Mouse (Mus musculus) heart, embryonic 14.5 days (tissue): ENCODE measurements around the gene D930048N14Rik. TPM values are rescaled to one million over a fixed set of nuclear protein-coding genes. Genes with fewer than 3 reads are reported as not detected.
A peak's percentile ranks its signal among the peaks of the same experiment; 100 is the strongest.

ENCODE experiments used
- ATAC-seq: fragments of 200-750 bp; cut with Nextera tagmentation; 2 replicates; pipeline ENCODE4 v1.8.0; 2017; ENCODE audit warnings: low read depth, moderate TSS enrichment; ENCODE audit not compliant: insufficient number of reproducible peaks, insufficient read depth, low FRiP score
- H3K27ac ChIP-seq, 2 experiments: fragments of 200-500 bp in 1 of 2; fragments of 300-500 bp in 1 of 2; sonication (generic) in 1 of 2; replicated peaks in 1 of 2; 2 replicates each; pipeline ENCODE4 v1.5.1; 2012 to 2014; ENCODE audit warnings: low read depth in 2 of 2, low read length in 2 of 2, control low read depth in 1 of 2, mild to moderate bottlenecking in 1 of 2, mixed read lengths in 1 of 2; ENCODE audit not compliant: control insufficient read depth in 1 of 2, insufficient read depth in 1 of 2
- H3K27me3 ChIP-seq: fragments of 300-500 bp; sonication (generic); 2 replicates; pipeline ENCODE4 v1.6.1; 2014; ENCODE audit warnings: mild to moderate bottlenecking, low read length, control low read depth; ENCODE audit not compliant: control insufficient read depth, insufficient read depth
- H3K36me3 ChIP-seq: fragments of 300-500 bp; sonication (generic); 2 replicates; pipeline ENCODE4 v1.6.1; 2014; ENCODE audit warnings: mild to moderate bottlenecking, control low read depth, low read length, mixed read lengths; ENCODE audit not compliant: control insufficient read depth, insufficient read depth
- H3K4me1 ChIP-seq, 2 experiments: fragments of 200-500 bp in 1 of 2; fragments of 300-500 bp in 1 of 2; sonication (generic) in 1 of 2; 2 replicates each; pipeline ENCODE4 v1.6.1; 2012 to 2014; ENCODE audit warnings: low read length in 2 of 2, control low read depth in 1 of 2, mixed read lengths in 1 of 2; ENCODE audit not compliant: control insufficient read depth in 2 of 2, insufficient read depth in 2 of 2
- H3K4me2 ChIP-seq: fragments of 300-500 bp; sonication (generic); 2 replicates; pipeline ENCODE4 v1.6.1; 2014; ENCODE audit warnings: mild to moderate bottlenecking, low read length
- H3K4me3 ChIP-seq, 2 experiments: fragments of 200-500 bp in 1 of 2; fragments of 300-500 bp in 1 of 2; sonication (generic) in 1 of 2; 2 replicates each; pipeline ENCODE4 v1.5.1; 2012 to 2014; ENCODE audit warnings: low read length in 2 of 2, mild to moderate bottlenecking in 2 of 2, control low read depth in 1 of 2, low read depth in 1 of 2, moderate library complexity in 1 of 2; ENCODE audit not compliant: control insufficient read depth in 1 of 2, insufficient read depth in 1 of 2
- H3K9ac ChIP-seq: fragments of 300-500 bp; sonication (generic); 2 replicates; pipeline ENCODE4 v1.6.1; 2014; ENCODE audit warnings: mild to moderate bottlenecking, low read length
- H3K9me3 ChIP-seq: fragments of 300-500 bp; sonication (generic); 2 replicates; pipeline ENCODE4 v1.6.1; 2016; ENCODE audit warnings: low read length, control low read depth; ENCODE audit not compliant: control insufficient read depth
- WGBS: fragments of 180-500 bp; shearing (Covaris S2); extraction: QIAGEN DNeasy Blood & Tissue Kit; methylation state at CpG from one replicate; pipeline ENCODE4 v1.1.7; 2014; 5-methylcytosine and 5-hydroxymethylcytosine counted together
- polyA plus RNA-seq: library from polyadenylated mRNA; unstranded; fragments of >200 nt; fragmentation: Nextera tagmentation; extraction: Ambion mirVana; gene quantifications from 2 replicates; pipeline ENCODE4 v1.2.1, GENCODE M21; 2014

D930048N14Rik gene
- polyA plus RNA-seq, 1 experiment from 2014 or later: 1.2 TPM

DNA sequence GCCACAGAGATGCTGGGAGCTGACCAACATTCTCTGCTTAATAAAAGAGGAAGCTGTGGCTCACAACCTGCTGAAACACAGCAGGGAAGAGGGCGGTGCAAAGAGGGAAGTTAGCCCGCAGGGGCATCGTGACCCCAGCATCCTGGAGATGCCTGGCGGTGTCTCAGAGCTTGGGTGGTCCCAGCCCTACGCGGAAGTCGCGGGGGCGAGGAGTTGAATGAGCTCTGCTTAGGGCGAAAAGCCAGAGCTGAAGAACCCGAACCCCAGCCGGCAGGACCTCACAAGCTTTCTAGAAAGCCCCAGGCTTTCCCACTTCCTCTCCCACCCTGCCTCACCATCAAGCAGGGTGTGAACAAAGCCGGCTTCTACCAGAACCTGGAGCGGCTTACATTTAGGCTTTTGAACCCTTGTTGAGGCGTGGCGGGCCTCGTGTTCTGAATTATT lies 12.8 kb upstream of the D930048N14Rik start:
- Histone ChIP-seq H3K9ac (peak overlapping the region; percentile 2; the same call in 1 of the 2 replicates), H3K36me3 (0 out of 2 replicates have a peak, but pooled peaks cover 7% of the 10 kb centered on the region), H3K27me3 (no peaks in the 10 kb centered on the region), H3K4me3 (no peak overlapping the region; a peak in 1 of 4 replicates), H3K4me2 (peak overlapping the region; percentile 54), H3K27ac (peak overlapping the region; percentile 41 to 44; a peak in 3 of 4 replicates), H3K4me1 (peaks cover 2 to 11% of the 10 kb centered on the region in 2 experiments; a peak in 3 of 4 replicates), H3K9me3 (no peaks in the 10 kb centered on the region)
- 3% methylated on average over 17 of the region's 17 CpGs for WGBS
- no peak for ATAC-seq

- WGBS: 72% methylated on average over 5 of the region's 5 CpGs
- no peak overlapping the region for H3K4me3 ChIP-seq
- H3K4me1 ChIP-seq: peaks cover 4 to 11% of the 10 kb centered on the region in 2 experiments; a peak in 3 of 4 replicates
- H3K27me3 ChIP-seq: no peaks in the 10 kb centered on the region
- peak overlapping the region; percentile 54 for H3K4me2 ChIP-seq
- no peaks in the 10 kb centered on the region for H3K9me3 ChIP-seq
- ATAC-seq: no peak
- H3K9ac ChIP-seq: no peak overlapping the region
- peaks cover 12% of the 10 kb centered on the region; the same call in 1 of the 2 replicates for H3K36me3 ChIP-seq
- H3K27ac ChIP-seq: peak overlapping the region in 1 of 2 experiments; percentile 44; a peak in 2 of 4 replicates
These were observed 12.3 kb upstream of the D930048N14Rik start for GRCm38 (mm10) chr11:51638497-51638896.

DNA sequence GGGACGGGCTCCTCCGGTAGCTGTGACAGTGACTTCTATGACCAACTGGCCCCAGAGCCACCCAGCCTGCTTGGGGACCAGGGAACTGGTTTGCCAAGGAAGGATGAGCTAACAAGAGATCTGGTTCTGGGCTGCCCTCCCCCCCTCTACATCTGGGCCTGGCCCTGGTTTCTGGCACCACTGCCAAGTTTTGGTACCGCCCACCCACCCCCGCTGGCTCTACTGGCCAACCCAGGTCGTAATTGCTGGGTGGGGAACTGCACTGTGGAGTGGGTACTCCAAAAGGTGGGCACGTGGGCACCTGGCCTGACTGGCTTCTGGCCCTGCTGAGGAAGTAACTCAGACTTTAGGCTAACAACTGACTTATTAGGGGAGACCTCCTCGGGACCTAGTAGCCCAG lies 10.0 kb upstream of the D930048N14Rik start:
- 81% methylated on average over 7 of the region's 7 CpGs for WGBS
- peaks cover 5 to 7% of the 10 kb centered on the region in 2 experiments; a peak in 2 of 4 replicates for H3K4me1 ChIP-seq
- no peak overlapping the region for H3K4me3 ChIP-seq
- no peak for ATAC-seq
- no peak overlapping the region for H3K4me2 ChIP-seq
- no peak overlapping the region for H3K9ac ChIP-seq
- H3K36me3 ChIP-seq: peaks cover 27% of the 10 kb centered on the region
- H3K9me3 ChIP-seq: no peaks in the 10 kb centered on the region
- H3K27ac ChIP-seq: no peak overlapping the region
- H3K27me3 ChIP-seq: no peaks in the 10 kb centered on the region

DNA sequence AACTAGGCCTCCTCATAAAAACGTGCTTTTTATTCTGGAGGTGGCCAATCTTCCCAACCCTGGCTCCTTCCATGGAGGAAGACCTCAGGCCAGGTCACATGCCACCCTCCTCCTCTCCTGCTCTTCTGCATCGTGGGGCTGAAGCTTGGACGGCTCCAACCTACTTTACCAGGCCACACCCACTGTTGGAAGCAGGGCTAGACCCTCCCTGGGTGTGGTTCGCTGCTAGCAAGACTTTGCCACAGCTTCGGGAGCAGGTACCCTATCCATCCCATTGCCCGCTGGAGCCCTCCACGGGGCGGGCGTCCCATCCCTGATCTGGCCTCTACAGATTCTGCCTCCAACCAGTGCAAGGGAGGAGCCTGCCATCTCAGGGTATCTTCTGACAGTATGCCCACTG lies 7.6 kb upstream of the D930048N14Rik start:
- 60% methylated on average over 9 of the region's 9 CpGs for WGBS
- Histone ChIP-seq H3K4me3 (no peak overlapping the region), H3K4me1 (peaks cover under 1 to 9% of the 10 kb centered on the region in 2 experiments; a peak in 2 of 4 replicates), H3K27ac (no peak overlapping the region), H3K36me3 (peaks cover 27% of the 10 kb centered on the region), H3K27me3 (no peaks in the 10 kb centered on the region), H3K4me2 (peak overlapping the region; percentile 5; the same call in 1 of the 2 replicates), H3K9ac (no peak overlapping the region), H3K9me3 (no peaks in the 10 kb centered on the region)
- ATAC-seq: no peak

DNA sequence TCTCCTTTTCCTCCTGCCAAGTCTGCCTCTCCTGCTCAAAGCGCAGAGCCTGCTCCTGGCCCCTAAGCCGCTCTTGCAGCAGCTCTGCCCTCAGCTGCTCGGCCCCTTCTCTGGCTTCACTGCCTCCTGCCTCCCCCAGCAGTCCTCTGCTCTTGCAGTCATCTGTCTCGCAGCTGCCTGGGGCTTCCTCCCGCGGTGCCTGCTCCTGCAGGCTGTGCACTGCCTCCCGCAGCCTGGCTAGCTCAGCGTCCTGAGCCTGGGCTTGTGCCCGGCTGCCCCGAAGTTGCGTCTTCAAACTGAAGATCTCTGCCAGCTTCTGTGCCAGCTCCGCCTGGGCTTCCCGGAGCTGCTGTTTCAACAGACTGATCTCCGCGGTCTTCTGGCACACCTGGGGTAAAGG lies 7.0 kb upstream of the D930048N14Rik start:
- no peak overlapping the region for H3K4me3 ChIP-seq
- peaks cover 6 to 13% of the 10 kb centered on the region in 2 experiments; a peak in 3 of 4 replicates for H3K4me1 ChIP-seq
- no peaks in the 10 kb centered on the region for H3K27me3 ChIP-seq
- no peak overlapping the region for H3K9ac ChIP-seq
- 47% methylated on average over 15 of the region's 15 CpGs for WGBS
- no peaks in the 10 kb centered on the region for H3K9me3 ChIP-seq
- no peak overlapping the region for H3K27ac ChIP-seq
- no peak for ATAC-seq
- peaks cover 27% of the 10 kb centered on the region for H3K36me3 ChIP-seq
- peak overlapping the region; percentile 5; the same call in 1 of the 2 replicates for H3K4me2 ChIP-seq

- Histone ChIP-seq H3K36me3 (peaks cover 27% of the 10 kb centered on the region), H3K27ac (no peak overlapping the region), H3K9ac (no peak overlapping the region), H3K9me3 (no peaks in the 10 kb centered on the region), H3K4me3 (no peak overlapping the region), H3K4me2 (no peak overlapping the region), H3K27me3 (no peaks in the 10 kb centered on the region), H3K4me1 (peaks cover 9 to 17% of the 10 kb centered on the region in 2 experiments)
- 75% methylated on average over 16 of the region's 16 CpGs for WGBS
- no peak for ATAC-seq
These were observed 6.5 kb upstream of the D930048N14Rik start for GRCm38 (mm10) chr11:51644217-51644616.

DNA sequence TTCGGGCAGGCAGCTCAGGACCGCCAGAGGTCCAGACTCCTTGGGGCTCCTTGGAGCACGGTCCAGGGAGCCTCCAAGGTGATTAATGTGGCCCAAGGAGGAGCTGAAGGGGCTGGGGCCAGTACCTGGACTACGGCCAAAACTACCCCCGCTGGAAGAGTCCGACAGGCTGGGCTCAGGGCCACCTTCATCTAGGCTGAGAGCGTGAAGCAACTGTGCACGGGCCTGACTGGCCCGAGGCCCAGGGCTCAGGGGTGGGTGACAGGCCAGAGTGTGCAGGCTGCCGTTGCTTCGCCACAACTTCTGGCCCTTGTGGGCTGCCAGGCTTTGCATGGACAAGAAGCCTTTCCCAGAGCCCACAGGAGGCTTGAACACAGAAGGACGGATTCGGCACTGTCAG lies 5.5 kb upstream of the D930048N14Rik start:
- H3K27ac ChIP-seq: 0 out of 4 replicates have a peak overlapping the region, but pooled peaks of 1 of the 2 experiments have one; percentile 19

GRCm38 (mm10) chr11:51646245-51646644 lies 4.5 kb upstream of the D930048N14Rik start:
- Histone ChIP-seq H3K9ac (no peak overlapping the region), H3K36me3 (peaks cover 27% of the 10 kb centered on the region), H3K4me3 (no peak overlapping the region), H3K27ac (peak overlapping the region in 1 of 2 experiments; percentile 7; a peak in 1 of 4 replicates), H3K4me1 (peaks cover 21 to 28% of the 10 kb centered on the region in 2 experiments), H3K4me2 (no peak overlapping the region), H3K27me3 (no peaks in the 10 kb centered on the region), H3K9me3 (no peaks in the 10 kb centered on the region)
- ATAC-seq: no peak
- WGBS: 77% methylated on average over 7 of the region's 7 CpGs

More for the DNA sequence above, 5.5 kb upstream of the D930048N14Rik start:
- Histone ChIP-seq H3K36me3 (peaks cover 27% of the 10 kb centered on the region), H3K27me3 (no peaks in the 10 kb centered on the region), H3K9ac (no peak overlapping the region), H3K4me1 (peaks cover 20 to 25% of the 10 kb centered on the region in 2 experiments), H3K4me3 (no peak overlapping the region), H3K9me3 (no peaks in the 10 kb centered on the region), H3K4me2 (no peak overlapping the region)
- no peak for ATAC-seq
- WGBS: 73% methylated on average over 13 of the region's 13 CpGs
